Mouse (Mus musculus) liver, postnatal 0 days (tissue): ENCODE data around the gene S100pbp.

ENCODE experiments used
- CTCF ChIP-seq: sonication (generic); IDR thresholded peaks from 2 replicates; pipeline ENCODE4 v1.5.1; 2016; ENCODE audit warnings: antibody characterized with exemption, low read depth
- EP300 ChIP-seq: IDR thresholded peaks from 2 replicates; pipeline ENCODE4 v1.6.1; 2016; ENCODE audit warnings: antibody characterized with exemption, low read depth, mild to moderate bottlenecking

GRCm38 (mm10) chr4:129135637-129136036 lies 53.9 kb downstream of the S100pbp start:
- TF ChIP-seq CTCF (no peak), EP300 (no peak)
